Mouse (Mus musculus) ES-Bruce4 (cell line): ENCODE measurements at regions not wholly inside any gene's neighbourhood (a gene's known extent, or its start where the extent isn't known, plus 50 kb on each side); places are given as distances from the start of the nearest gene placed in this dataset.

Experiments
- CTCF ChIP-seq: IDR thresholded peaks from one replicate; pipeline ENCODE4 v1.8.1; 2011; ENCODE audit warnings: low read depth, low read length
- POLR2A ChIP-seq: IDR thresholded peaks from one replicate; pipeline ENCODE4 v1.8.1; 2011; ENCODE audit warnings: low read length; ENCODE audit not compliant: insufficient read depth

DNA sequence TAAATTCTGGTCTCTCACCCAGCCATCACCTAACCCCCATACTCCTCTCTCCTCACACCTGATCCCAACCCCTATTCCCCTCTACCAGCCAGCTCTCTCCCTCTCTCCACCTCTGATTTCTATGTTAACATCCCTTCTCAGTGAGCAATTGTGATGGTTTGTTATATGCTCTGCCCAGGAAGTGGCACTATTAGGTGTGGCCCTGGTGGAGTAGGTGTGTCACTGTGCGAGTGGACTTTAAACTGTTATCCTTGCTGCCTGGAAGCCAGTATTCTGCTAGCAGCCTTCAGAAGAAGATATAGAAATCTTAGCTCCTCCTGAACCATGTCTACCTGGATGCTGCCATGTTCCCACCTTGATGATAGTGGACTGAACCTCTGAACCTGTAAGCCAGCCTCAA, 114.4 kb upstream of the Vegfc start:
- TF ChIP-seq CTCF (no peak), POLR2A (no peak)
